ENCODE assay signal across 8 mouse cellular contexts in the genomic region with DNA sequence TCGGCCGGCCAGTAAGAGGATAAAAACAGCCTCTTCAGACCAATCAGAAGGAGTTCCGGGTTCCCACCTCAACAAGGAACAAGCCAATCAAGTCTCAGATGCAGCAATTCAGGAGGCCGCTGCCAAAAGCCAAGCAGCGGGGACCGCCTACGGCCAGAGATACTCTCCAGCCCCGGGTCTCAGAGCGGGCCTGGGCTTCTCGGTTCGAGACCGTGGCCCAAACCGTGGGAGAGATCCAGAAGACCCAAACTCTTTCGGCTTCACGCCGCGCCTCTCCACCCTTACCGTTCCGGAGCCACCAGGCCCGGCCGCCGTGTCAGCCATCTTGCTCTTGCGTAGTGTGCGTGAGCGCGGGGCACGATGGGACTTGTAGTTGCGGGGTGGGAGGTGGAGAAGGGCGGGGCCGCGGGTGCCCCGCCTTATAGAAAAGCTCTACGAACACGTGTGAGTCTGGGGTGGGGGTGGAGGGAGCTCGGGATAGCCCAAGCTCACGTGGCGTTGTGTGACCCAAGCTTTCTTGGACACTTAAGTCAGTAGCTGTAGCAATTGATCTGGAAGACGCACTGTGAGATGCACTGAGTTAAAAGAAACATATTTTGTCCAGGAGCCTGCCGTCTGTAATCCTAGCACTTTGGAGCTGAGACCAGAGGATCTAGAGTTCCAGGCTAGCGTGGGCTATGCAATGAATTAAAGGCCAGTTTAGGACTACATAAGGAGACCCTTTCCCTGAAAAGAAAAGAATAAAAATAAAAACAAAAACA. TPM values are rescaled to one million over a fixed set of nuclear protein-coding genes. Genes with fewer than 3 reads are reported as not detected.
DNase-seq lines count a peak whose midpoint lies in the region; ATAC-seq lines count a peak whose summit lies in the region.

A gene (minus strand): TSS at position 347 of the 761 bp plus-strand sequence.

- DNase-seq in adipocyte (ENCODE audit: low spot score) = peak; percentile 96
- DNase-seq in embryo, embryonic 10 days (ENCODE audit: low spot score) = peak; percentile 95
- DNase-seq in gastrocnemius, postnatal 10 days = peak; percentile 90
- peak; percentile 96 for DNase-seq in induced T-regulatory cell, adult 2 months (ENCODE audit: low read depth)
- DNase-seq in left cerebral cortex, adult 9 months (ENCODE audit: low spot score in 2 of 2) = peak; percentile 80 to 91
- DNase-seq in right cerebral cortex, postnatal 14 days = peak; percentile 92
- peak; percentile 92 for DNase-seq in urinary bladder, postnatal 36 days (ENCODE audit: low spot score in 2 of 2)

- ATAC-seq in megakaryocyte progenitor cell, adult 5-6 weeks (replicated peaks; ENCODE audit: poor library complexity) = peak; percentile 86

RNA-seq across cellular contexts. Expression of the gene that starts here (rescaled TPM):
- total RNA-seq in gastrocnemius, postnatal 10 days (2021) = 10 to 100 TPM in 1 of 2 experiments, 1 to 10 TPM in 1; 9.8 to 10.2 TPM
- total RNA-seq in megakaryocyte progenitor cell, adult 5-6 weeks (2015) = 14.7 and 19.1 TPM in 2 replicates
- 32.1 and 33.4 TPM in 2 replicates for total RNA-seq in megakaryocyte progenitor cell, adult 5-6 weeks (2017)

Comparison
In these comparisons a context has a peak if more than half of its experiments do, and no peak if none do; other contexts are left out.
1. Peak in every context shown above with its lines: DNase-seq and ATAC-seq.